Mouse (Mus musculus) C2C12 (cell line): ENCODE data around the gene Klhdc10.

ENCODE experiments used
- CEBPB ChIP-seq: IDR thresholded peaks from one replicate; pipeline ENCODE4 v1.6.1; 2011; ENCODE audit warnings: low read depth, mild to moderate bottlenecking, control low read depth, moderate library complexity
- CTCF ChIP-seq: IDR thresholded peaks from one replicate; pipeline ENCODE4 v1.5.1; 2011; ENCODE audit not compliant: control insufficient read depth, insufficient read depth, insufficient read length
- MAX ChIP-seq: IDR thresholded peaks from one replicate; pipeline ENCODE4 v1.6.1; 2011; ENCODE audit warnings: mild to moderate bottlenecking, control low read depth
- MYOD1 ChIP-seq: IDR thresholded peaks from one replicate; pipeline ENCODE4 v1.6.1; 2011; ENCODE audit warnings: low read depth; ENCODE audit not compliant: control insufficient read depth, insufficient read length
- MYOG ChIP-seq: IDR thresholded peaks from one replicate; pipeline ENCODE4 v1.6.1; 2011; ENCODE audit not compliant: control insufficient read depth, insufficient read length; ENCODE audit errors: extremely low read depth
- USF1 ChIP-seq: IDR thresholded peaks from one replicate; pipeline ENCODE4 v1.6.1; 2011; ENCODE audit warnings: low read depth, mild to moderate bottlenecking, control low read depth, moderate library complexity

DNA sequence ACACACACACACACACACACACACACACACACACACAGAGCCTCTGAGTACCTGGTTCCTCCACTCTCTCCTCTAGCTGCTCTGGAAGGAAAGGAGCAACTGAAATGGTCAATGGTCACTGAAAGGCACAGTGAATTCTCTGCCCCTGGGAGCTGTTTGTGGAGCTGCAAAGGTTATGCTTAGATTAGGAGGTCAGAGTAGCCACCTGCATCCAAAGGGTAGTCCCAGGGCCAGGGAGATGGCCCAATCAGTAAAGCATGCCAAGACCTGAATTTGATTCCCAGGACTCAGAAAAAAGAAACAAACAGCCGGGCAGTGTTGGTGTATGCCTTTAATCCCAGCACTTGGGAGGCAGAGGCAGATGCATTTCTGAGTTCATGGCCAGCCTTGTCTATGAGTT, 66.4 kb downstream of the Klhdc10 start:
- TF ChIP-seq CTCF = no peak
- TF ChIP-seq MYOD1 = no peak
- no peak for TF ChIP-seq MAX
- no peak for TF ChIP-seq USF1
- no peak for TF ChIP-seq CEBPB
- no peak for TF ChIP-seq MYOG
